Mouse (Mus musculus) CH12.LX (cell line): ENCODE data around the gene Vmac. TPM values are rescaled to one million over a fixed set of nuclear protein-coding genes. Genes with fewer than 3 reads are reported as not detected.
A peak's percentile ranks its signal among the peaks of the same experiment; 100 is the strongest.

Source experiments
- DNase-seq: peaks from one replicate; pipeline ENCODE4 v3.0.0-alpha.2; 2013; ENCODE audit errors: extremely low read depth
- H3K27ac ChIP-seq: 2 replicates; pipeline ENCODE4 v1.5.1; 2012; ENCODE audit warnings: low read depth, mild to moderate bottlenecking, control low read depth, moderate library complexity; ENCODE audit not compliant: insufficient read depth
- H3K27me3 ChIP-seq: replicated peaks from 2 replicates; pipeline ENCODE3; 2012; ENCODE audit warnings: inconsistent platforms
- H3K36me3 ChIP-seq, 2 experiments: replicated peaks in 1 of 2; 2 replicates each; pipeline versions ENCODE3 to v1.6.1; 2012; ENCODE audit warnings: inconsistent platforms in 1 of 2, low read length in 1 of 2, mild to moderate bottlenecking in 1 of 2, mixed read lengths in 1 of 2, moderate library complexity in 1 of 2; ENCODE audit not compliant: control insufficient read depth in 1 of 2, insufficient read depth in 1 of 2
- H3K4me1 ChIP-seq, 2 experiments: 2 replicates each; pipeline ENCODE4 v1.6.1; 2012; ENCODE audit warnings: inconsistent platforms in 1 of 2, moderate library complexity in 1 of 2; ENCODE audit not compliant: insufficient read depth in 2 of 2, control insufficient read depth in 1 of 2
- H3K4me2 ChIP-seq: 2 replicates; pipeline ENCODE4 v1.6.1; 2012; ENCODE audit warnings: low read depth, mild to moderate bottlenecking, control low read depth; ENCODE audit not compliant: poor library complexity, insufficient read depth, severe bottlenecking
- H3K4me3 ChIP-seq, 3 experiments: fragments of 150-350 bp in 1 of 3; sonication (generic) in 1 of 3; replicated peaks in 1 of 3; 2 replicates each; pipeline versions ENCODE3 to v1.5.1; 2011 to 2012; ENCODE audit warnings: low read depth in 2 of 3, low read length in 2 of 3, mild to moderate bottlenecking in 2 of 3, moderate library complexity in 2 of 3, control low read depth in 1 of 3, improper control_type of control experiment in 1 of 3, inconsistent platforms in 1 of 3, mixed read lengths in 1 of 3; ENCODE audit not compliant: poor library complexity in 1 of 3
- H3K79me2 ChIP-seq: replicated peaks from 2 replicates; pipeline ENCODE4 v1.6.1; 2012; ENCODE audit warnings: mild to moderate bottlenecking, moderate library complexity; ENCODE audit not compliant: control insufficient read depth, poor library complexity, insufficient read depth, severe bottlenecking; ENCODE audit errors: extremely low read depth
- H3K9ac ChIP-seq: 2 replicates; pipeline ENCODE4 v1.6.1; 2012; ENCODE audit warnings: low read depth, mild to moderate bottlenecking, control low read depth, moderate library complexity; ENCODE audit not compliant: insufficient read depth
- H3K9me3 ChIP-seq: replicated peaks from 2 replicates; pipeline ENCODE3; 2012; ENCODE audit warnings: low read length, inconsistent platforms, mixed read lengths
- CHD1 ChIP-seq: IDR thresholded peaks from 2 replicates; pipeline ENCODE4 v1.6.1; 2012; ENCODE audit warnings: low read depth, low read length, improper control_type of control experiment, inconsistent platforms
- CHD2 ChIP-seq: IDR thresholded peaks from 2 replicates; pipeline ENCODE4 v1.6.1; 2011; ENCODE audit warnings: low read length, improper control_type of control experiment
- ELF1 ChIP-seq: IDR thresholded peaks from 2 replicates; pipeline ENCODE4 v1.6.1; 2014; ENCODE audit warnings: low read depth, mild to moderate bottlenecking, inconsistent platforms, low read length, improper control_type of control experiment
- HCFC1 ChIP-seq: IDR thresholded peaks from 2 replicates; pipeline ENCODE4 v1.6.1; 2012; ENCODE audit warnings: low read depth, mild to moderate bottlenecking, inconsistent platforms, low read length, improper control_type of control experiment
- JUN ChIP-seq: IDR thresholded peaks from 2 replicates; pipeline ENCODE4 v1.6.1; 2011; ENCODE audit warnings: low read depth, mild to moderate bottlenecking, low read length, improper control_type of control experiment, moderate library complexity; ENCODE audit not compliant: insufficient read depth
- KAT2A ChIP-seq: IDR thresholded peaks from 2 replicates; pipeline ENCODE4 v1.6.1; 2012; ENCODE audit warnings: low read length, improper control_type of control experiment, inconsistent platforms; ENCODE audit not compliant: insufficient replicate concordance
- MAX ChIP-seq: IDR thresholded peaks from 2 replicates; pipeline ENCODE4 v1.6.1; 2011; ENCODE audit warnings: low read length, improper control_type of control experiment
- MEF2A ChIP-seq: IDR thresholded peaks from 2 replicates; pipeline ENCODE4 v1.6.1; 2014; ENCODE audit warnings: low read depth, mild to moderate bottlenecking, inconsistent platforms, low read length, improper control_type of control experiment, borderline replicate concordance
- MYC ChIP-seq: IDR thresholded peaks from 2 replicates; pipeline ENCODE4 v1.6.1; 2011; ENCODE audit warnings: low read depth, mild to moderate bottlenecking, improper control_type of control experiment, low read length
- NELFE ChIP-seq: IDR thresholded peaks from 2 replicates; pipeline ENCODE4 v1.6.1; 2011; ENCODE audit warnings: low read depth, low read length, improper control_type of control experiment
- PAX5 ChIP-seq: IDR thresholded peaks from 2 replicates; pipeline ENCODE4 v1.6.1; 2012; ENCODE audit warnings: low read length, inconsistent platforms, mixed read lengths
- POLR2A ChIP-seq: IDR thresholded peaks from 2 replicates; pipeline ENCODE4 v1.6.1; 2011; ENCODE audit warnings: low read depth, mild to moderate bottlenecking, improper control_type of control experiment, low read length
- POLR2AphosphoS2 ChIP-seq: IDR thresholded peaks from 2 replicates; pipeline ENCODE4 v1.6.1; 2011; ENCODE audit warnings: low read depth, low read length, improper control_type of control experiment
- RCOR1 ChIP-seq: conservative IDR thresholded peaks from 2 replicates; pipeline ENCODE4 v1.6.1; 2012; ENCODE audit warnings: low read depth, mild to moderate bottlenecking, inconsistent platforms, low read length, improper control_type of control experiment
- TBP ChIP-seq: conservative IDR thresholded peaks from 2 replicates; pipeline ENCODE4 v1.6.1; 2011; ENCODE audit warnings: low read depth, low read length, improper control_type of control experiment
- ZKSCAN1 ChIP-seq: IDR thresholded peaks from 2 replicates; pipeline ENCODE4 v1.6.1; 2012; ENCODE audit warnings: low read depth, inconsistent platforms, low read length, improper control_type of control experiment, borderline replicate concordance
- dilution Hi-C: fragments of 300-500 bp; cut with MboI; formaldehyde crosslinking; loops from 2 replicates; pipeline ENCODE4 v1.14.3; 2020; ENCODE audit warnings: low sequenced_read_pairs; ENCODE audit not compliant: extremely low pct_unique_long_range_greater_than_20kb, extremely low pct_ligation_motif_present
- in situ Hi-C: fragments of 300-500 bp; cut with MboI; formaldehyde crosslinking; loops from 3 replicates; pipeline ENCODE4 v1.14.3; 2019; ENCODE audit warnings: low sequenced_read_pairs, low pct_ligation_motif_present, low pct_unique_long_range_greater_than_20kb, mixed read lengths
- polyA plus RNA-seq: library from polyadenylated mRNA; unstranded; fragments of >175 nt; gene quantifications from 2 replicates; pipeline ENCODE4 v1.2.1, GENCODE M21; 2012; ENCODE audit warnings: low read depth; ENCODE audit not compliant: insufficient read length
- total RNA-seq, 2 experiments: library from RNA; depleted of rRNA; stranded (reverse); fragments of 300-350 nt in 1 of 2; fragments of >200 nt in 1 of 2; gene quantifications; 2 replicates each; pipeline ENCODE4 v1.2.3; 2012 to 2014

Vmac gene
- total and polyA plus RNA-seq, 3 experiments, result 3.2 to 5.1 (median 3.4) TPM

- TF ChIP-seq POLR2A (peak; percentile 87), PAX5 (no peak), HCFC1 (peak; percentile 92), NELFE (peak; percentile 70), MAX (peak; percentile 91), ELF1 (peak; percentile 83), MEF2A (no peak), CHD2 (0 out of 2 replicates have a peak, but pooled peaks have one; percentile 59), TBP (peak; percentile 22; the same call in 1 of the 2 replicates), ZKSCAN1 (no peak), CHD1 (no peak), MYC (peak; percentile 90), KAT2A (peak; percentile 91; the same call in 1 of the 2 replicates), RCOR1 (0 out of 2 replicates have a peak, but pooled peaks have one; percentile 13), POLR2AphosphoS2 (no peak)
These were observed 46.9 kb upstream of the Vmac start, which contains the start of gene Dus3l (continued) for GRCm38 (mm10) chr17:56764474-56765354.

GRCm38 (mm10) chr17:56763741-56764250 lies 46.0 kb upstream of the Vmac start:
- Histone ChIP-seq H3K27me3 (peaks cover 26% of the 10 kb centered on the region), H3K27ac (no peak overlapping the region), H3K9ac (0 out of 2 replicates have a peak overlapping the region, but pooled peaks have one; percentile 70), H3K9me3 (peaks cover 1% of the 10 kb centered on the region), H3K4me2 (no peak overlapping the region; the same call in 1 of the 2 replicates), H3K79me2 (peaks cover 8% of the 10 kb centered on the region), H3K4me1 (peaks cover 0 to 27% of the 10 kb centered on the region in 2 experiments; a peak in 2 of 4 replicates), H3K4me3 (peak overlapping the region in 2 of 3 experiments; percentile 64 to 91), H3K36me3 (peaks cover 23 to 25% of the 10 kb centered on the region in 2 experiments)
- TF ChIP-seq CHD1 (no peak), JUN (no peak), PAX5 (no peak)
- in situ Hi-C loops (no loop called here), dilution Hi-C loops (no loop called here)
- DNase-seq, result no peak
